Comparison of ENCODE assay signal across 8 mouse cellular contexts in genomic region chr2:169061520-169061919, GRCm38 (mm10).
DNase-seq lines count a peak whose midpoint lies in the region; ATAC-seq and TF ChIP-seq lines count a peak whose summit lies in the region.

No protein-coding gene starts in this region.

- WGBS in hindbrain, embryonic 10.5 days = 10% methylated on average over 11 of the region's 11 CpGs
- WGBS in hindbrain, embryonic 12.5 days = 8% methylated on average over 11 of the region's 11 CpGs
- WGBS in embryonic facial prominence, embryonic 10.5 days = 10% methylated on average over 11 of the region's 11 CpGs
- 2% methylated on average over 11 of the region's 11 CpGs for WGBS in kidney, adult 2 months
- 9% methylated on average over 11 of the region's 11 CpGs for WGBS in limb, embryonic 10.5 days
- WGBS in midbrain, embryonic 16.5 days = 6% methylated on average over 11 of the region's 11 CpGs
- 4% methylated on average over 11 of the region's 11 CpGs for WGBS in stomach, embryonic 15.5 days

- H3K4me3 ChIP-seq in hindbrain, embryonic 10.5 days = no peak overlapping the region
- no peak overlapping the region for H3K4me3 ChIP-seq in hindbrain, embryonic 12.5 days
- H3K4me3 ChIP-seq in embryonic facial prominence, embryonic 10.5 days = no peak overlapping the region
- no peak overlapping the region for H3K4me3 ChIP-seq in kidney, adult 2 months (ENCODE audit: insufficient read depth, low read depth, low read length)
- no peak overlapping the region for H3K4me3 ChIP-seq in limb, embryonic 10.5 days
- no peak overlapping the region for H3K4me3 ChIP-seq in midbrain, embryonic 16.5 days (ENCODE audit: low read depth, low read length)
- H3K4me3 ChIP-seq in stomach, embryonic 15.5 days (replicated peaks) = no peak overlapping the region

- no peak for ATAC-seq in hindbrain, embryonic 12.5 days (ENCODE audit: low FRiP score)
- 0 out of 2 replicates have a peak, but pooled peaks have one; percentile 51 for ATAC-seq in midbrain, embryonic 16.5 days
- ATAC-seq in stomach, embryonic 15.5 days (ENCODE audit: insufficient read depth, low FRiP score, low read depth) = no peak

- H3K4me2 ChIP-seq in hindbrain, embryonic 12.5 days (replicated peaks) = no peak overlapping the region
- H3K4me2 ChIP-seq in midbrain, embryonic 16.5 days (ENCODE audit: low read length) = no peak overlapping the region; the same call in 1 of the 2 replicates
- H3K4me2 ChIP-seq in stomach, embryonic 15.5 days = peak overlapping the region; percentile 37

- no peak overlapping the region for H3K27ac ChIP-seq in hindbrain, embryonic 10.5 days
- no peak overlapping the region for H3K27ac ChIP-seq in hindbrain, embryonic 12.5 days
- no peak overlapping the region for H3K27ac ChIP-seq in embryonic facial prominence, embryonic 10.5 days (replicated peaks)
- no peak overlapping the region for H3K27ac ChIP-seq in kidney, adult 2 months (ENCODE audit: insufficient read depth, low read depth, low read length)
- H3K27ac ChIP-seq in limb, embryonic 10.5 days = peak overlapping the region; percentile 61
- H3K27ac ChIP-seq in midbrain, embryonic 16.5 days (ENCODE audit: low read length) = no peak overlapping the region
- no peak overlapping the region for H3K27ac ChIP-seq in stomach, embryonic 15.5 days

- TF ChIP-seq CTCF in kidney, adult 2 months (conservative IDR thresholded peaks at IDR 0.05; ENCODE audit: insufficient read depth, insufficient read length, low read depth, low read length) = peak; percentile 82

- 0 out of 2 replicates have a peak, but pooled peaks cover 9% of the 10 kb centered on the region for H3K4me1 ChIP-seq in hindbrain, embryonic 10.5 days (replicated peaks)
- 0 out of 2 replicates have a peak, but pooled peaks cover 3% of the 10 kb centered on the region for H3K4me1 ChIP-seq in hindbrain, embryonic 12.5 days
- H3K4me1 ChIP-seq in embryonic facial prominence, embryonic 10.5 days = peaks cover 8% of the 10 kb centered on the region
- H3K4me1 ChIP-seq in kidney, adult 2 months (ENCODE audit: control insufficient read depth, insufficient read depth, low read length) = no peaks in the 10 kb centered on the region
- peaks cover 10% of the 10 kb centered on the region for H3K4me1 ChIP-seq in limb, embryonic 10.5 days
- peaks cover 3% of the 10 kb centered on the region; the same call in 1 of the 2 replicates for H3K4me1 ChIP-seq in midbrain, embryonic 16.5 days (ENCODE audit: control insufficient read depth, insufficient read depth, low read length)
- 0 out of 2 replicates have a peak, but pooled peaks cover 3% of the 10 kb centered on the region for H3K4me1 ChIP-seq in stomach, embryonic 15.5 days

- peak; percentile 84 for DNase-seq in hindbrain, embryonic 10.5 days (ENCODE audit: low spot score)
- peak; percentile 85 for DNase-seq in embryonic facial prominence, embryonic 10.5 days (ENCODE audit: low spot score)
- DNase-seq in heart, adult 11 months = peak; percentile 96
- peak; percentile 88 for DNase-seq in kidney, adult 2 months
- DNase-seq in limb, embryonic 10.5 days (ENCODE audit: low spot score) = peak; percentile 92

- H3K27me3 ChIP-seq in hindbrain, embryonic 10.5 days (ENCODE audit: insufficient read depth, poor library complexity, severe bottlenecking) = peaks cover 10% of the 10 kb centered on the region
- H3K27me3 ChIP-seq in hindbrain, embryonic 12.5 days = peaks cover 4% of the 10 kb centered on the region
- H3K27me3 ChIP-seq in embryonic facial prominence, embryonic 10.5 days (replicated peaks; ENCODE audit: low read depth, poor library complexity, severe bottlenecking) = 0 out of 2 replicates have a peak, but pooled peaks cover 11% of the 10 kb centered on the region
- no peaks in the 10 kb centered on the region for H3K27me3 ChIP-seq in kidney, adult 2 months (replicated peaks; ENCODE audit: control insufficient read depth, insufficient read depth, low read length)
- H3K27me3 ChIP-seq in limb, embryonic 10.5 days (ENCODE audit: low read depth, poor library complexity, severe bottlenecking) = peaks cover 9% of the 10 kb centered on the region
- H3K27me3 ChIP-seq in midbrain, embryonic 16.5 days (ENCODE audit: control insufficient read depth, insufficient read depth, low read depth, low read length) = no peaks in the 10 kb centered on the region
- H3K27me3 ChIP-seq in stomach, embryonic 15.5 days (replicated peaks) = no peaks in the 10 kb centered on the region

- H3K9me3 ChIP-seq in hindbrain, embryonic 10.5 days = no peaks in the 10 kb centered on the region
- peaks cover 7% of the 10 kb centered on the region; the same call in 1 of the 2 replicates for H3K9me3 ChIP-seq in hindbrain, embryonic 12.5 days (replicated peaks)
- 0 out of 2 replicates have a peak, but pooled peaks cover 3% of the 10 kb centered on the region for H3K9me3 ChIP-seq in embryonic facial prominence, embryonic 10.5 days
- H3K9me3 ChIP-seq in limb, embryonic 10.5 days (replicated peaks) = no peaks in the 10 kb centered on the region
- H3K9me3 ChIP-seq in midbrain, embryonic 16.5 days (replicated peaks; ENCODE audit: control insufficient read depth, low read length, poor library complexity, severe bottlenecking) = 0 out of 2 replicates have a peak, but pooled peaks cover 2% of the 10 kb centered on the region
- H3K9me3 ChIP-seq in stomach, embryonic 15.5 days = no peaks in the 10 kb centered on the region

- H3K36me3 ChIP-seq in hindbrain, embryonic 10.5 days = no peaks in the 10 kb centered on the region
- no peaks in the 10 kb centered on the region for H3K36me3 ChIP-seq in hindbrain, embryonic 12.5 days
- no peaks in the 10 kb centered on the region for H3K36me3 ChIP-seq in embryonic facial prominence, embryonic 10.5 days (replicated peaks)
- no peaks in the 10 kb centered on the region for H3K36me3 ChIP-seq in kidney, adult 2 months (ENCODE audit: control insufficient read depth, insufficient read depth, low read length)
- H3K36me3 ChIP-seq in limb, embryonic 10.5 days = no peaks in the 10 kb centered on the region
- H3K36me3 ChIP-seq in midbrain, embryonic 16.5 days (ENCODE audit: control insufficient read depth, insufficient read depth, low read length) = no peaks in the 10 kb centered on the region
- H3K36me3 ChIP-seq in stomach, embryonic 15.5 days = no peaks in the 10 kb centered on the region

- TF ChIP-seq POLR2A in kidney, adult 2 months (IDR thresholded peaks at IDR 0.05; ENCODE audit: low read depth, low read length) = no peak

- no peak overlapping the region for H3K9ac ChIP-seq in hindbrain, embryonic 12.5 days
- H3K9ac ChIP-seq in midbrain, embryonic 16.5 days (ENCODE audit: low read depth, low read length) = no peak overlapping the region
- H3K9ac ChIP-seq in stomach, embryonic 15.5 days = no peak overlapping the region
